Mouse (Mus musculus) thymus, postnatal 4 days (tissue): Measurements from ENCODE around the gene Ano3.
"Not testable (repeated sequence)": the region's sequence is repeated elsewhere in the genome, so short reads cannot be mapped to it uniquely, and the experiment has no call there.

Source experiments
- DNase-seq: peaks from one replicate; pipeline ENCODE4 v3.0.0; 2021

Gene Ano3

GRCm38 (mm10) chr2:110950823-110951222, at the start of gene Ano3:
Ano3 (minus strand) TSS chr2:110950923.
- DNase-seq, result not testable (repeated sequence)

DNA sequence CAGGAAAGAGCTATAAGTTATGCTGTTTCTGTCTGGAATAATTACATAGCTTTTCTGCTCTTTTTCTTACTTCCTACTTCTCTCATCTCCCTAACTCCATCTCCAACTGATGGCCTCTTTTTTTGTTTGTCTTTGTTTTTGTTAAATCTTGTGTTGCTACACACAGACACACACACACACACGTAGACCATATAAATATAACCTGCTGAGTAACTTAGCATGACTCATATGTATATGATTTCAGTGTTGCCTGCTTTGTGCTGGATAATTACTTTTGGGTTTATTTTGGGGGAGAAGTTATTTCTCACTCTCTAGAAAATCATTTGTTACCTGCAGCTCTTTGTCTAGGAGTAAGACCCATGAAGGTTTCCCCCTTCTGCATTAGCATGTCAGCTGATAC, 39.3 kb upstream of the Ano3 start:
- no peak for DNase-seq

- no peak for DNase-seq
Measured at GRCm38 (mm10) chr2:110989539-110989938, 38.8 kb upstream of the Ano3 start.

DNA sequence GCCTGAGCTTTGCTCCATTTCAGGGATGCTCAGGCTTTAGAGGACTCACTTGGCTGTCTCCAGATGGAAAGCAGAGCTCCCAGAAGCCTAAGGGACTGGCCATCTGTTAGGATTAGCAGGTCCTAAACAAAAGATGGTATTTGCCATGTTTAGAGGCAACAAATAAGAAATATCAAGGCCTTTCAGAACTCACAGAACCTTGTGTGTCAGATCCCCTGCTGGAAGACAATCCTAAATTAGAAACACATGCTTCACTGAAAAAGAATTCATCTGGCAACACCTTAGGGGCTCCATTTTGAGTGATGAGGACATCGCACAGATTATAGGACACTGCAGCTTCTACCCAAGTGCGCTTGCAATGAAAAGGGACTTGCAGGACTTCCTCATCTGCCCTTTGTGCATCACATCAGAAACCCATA, 35.1 kb upstream of the Ano3 start:
- no peak for DNase-seq

DNA sequence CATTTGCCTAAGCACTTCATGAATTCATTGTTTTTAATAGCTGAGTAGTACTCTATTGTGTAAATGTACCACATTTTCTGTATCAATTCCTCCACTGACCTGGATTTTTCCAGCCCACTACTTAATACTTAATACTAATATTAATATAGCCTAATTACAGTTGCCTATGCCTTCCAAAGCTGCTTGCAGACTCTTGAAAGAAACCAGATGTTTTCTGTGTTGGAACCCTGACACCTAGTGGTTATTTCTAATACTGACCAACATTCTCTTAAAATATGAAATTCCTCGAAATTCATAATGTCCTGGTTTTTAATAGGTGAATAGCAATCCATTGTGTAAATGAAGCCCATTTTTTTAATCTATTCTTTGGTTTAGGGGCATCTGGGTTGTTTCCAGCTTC, 31.0 kb upstream of the Ano3 start:
- no peak for DNase-seq

DNA sequence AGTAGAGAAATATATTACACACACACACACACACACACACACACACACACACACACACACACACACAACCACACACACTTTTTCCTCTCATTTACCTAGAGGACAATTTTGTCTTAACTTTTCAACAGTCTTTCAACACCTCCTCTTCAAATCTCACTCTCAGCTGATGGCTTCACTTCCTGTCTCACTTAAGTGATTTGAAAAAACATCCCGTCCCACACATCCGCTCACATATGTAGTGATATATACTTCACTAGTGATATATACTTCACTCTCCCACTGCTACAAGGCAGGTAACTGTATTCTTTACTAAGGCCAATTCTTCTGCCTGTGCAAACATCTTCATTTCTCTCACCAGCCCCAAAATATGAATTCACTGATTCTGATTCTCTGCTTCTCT, 28.9 kb upstream of the Ano3 start:
- no peak for DNase-seq

DNA sequence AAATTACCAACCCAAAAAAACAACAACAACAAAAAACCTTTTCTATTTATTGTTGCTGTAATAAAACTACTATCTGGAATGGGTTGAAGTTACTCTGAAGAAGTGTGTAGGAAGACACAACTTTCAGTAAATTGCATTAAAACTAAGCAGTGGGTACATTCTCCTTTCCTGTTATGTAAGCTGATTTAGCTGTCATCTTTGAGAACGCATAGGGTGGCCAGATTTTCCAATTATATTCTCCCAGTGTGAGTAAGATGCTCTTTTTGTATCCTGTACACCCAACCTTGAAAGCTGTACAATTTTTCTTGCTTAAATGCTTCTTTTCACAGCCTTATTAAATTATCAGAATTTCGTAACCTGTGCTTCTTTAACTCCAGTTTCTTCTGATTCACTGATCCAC, 26.1 kb upstream of the Ano3 start:
- no peak for DNase-seq

- DNase-seq, result no peak
Measured at GRCm38 (mm10) chr2:110970158-110970557, 19.4 kb upstream of the Ano3 start.

DNA sequence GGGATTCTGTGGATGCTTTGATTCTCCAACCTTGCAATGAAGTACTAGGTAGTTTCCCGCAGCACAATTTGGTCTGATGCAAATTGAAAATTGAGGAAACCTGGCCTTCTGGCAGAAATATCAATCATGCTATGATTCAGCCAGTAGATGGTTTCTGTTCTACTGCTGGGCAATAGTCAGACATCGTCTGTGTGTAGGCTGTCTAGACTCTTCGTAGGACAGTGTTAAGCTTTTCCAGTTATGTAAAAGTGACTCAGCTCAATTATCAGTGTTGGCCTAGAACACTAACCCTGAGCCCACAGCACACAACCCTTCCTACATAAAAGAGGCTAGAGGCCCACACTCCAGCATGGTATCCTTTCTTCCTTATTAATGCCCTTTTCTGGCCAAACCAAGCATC, 14.7 kb upstream of the Ano3 start:
- DNase-seq, result no peak

DNA sequence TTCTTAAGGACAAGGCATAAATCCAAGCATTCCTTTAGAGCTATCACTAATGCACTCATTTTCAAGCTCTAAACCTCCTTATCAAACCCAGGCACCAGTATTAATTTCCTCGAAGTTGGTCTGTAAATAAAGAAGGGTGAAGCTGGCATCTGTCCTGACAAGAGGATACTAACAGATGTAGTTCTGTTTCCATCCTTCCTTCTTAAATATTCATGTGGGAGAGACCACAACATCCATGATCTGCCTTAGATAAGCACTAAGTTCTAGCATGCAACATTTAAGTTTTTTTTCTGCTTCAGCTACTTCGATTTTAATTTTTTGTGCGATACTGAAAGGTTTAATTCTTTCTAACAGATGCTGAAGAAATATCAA, 305 bp downstream of the Ano3 start:
- DNase-seq, result no peak

DNA sequence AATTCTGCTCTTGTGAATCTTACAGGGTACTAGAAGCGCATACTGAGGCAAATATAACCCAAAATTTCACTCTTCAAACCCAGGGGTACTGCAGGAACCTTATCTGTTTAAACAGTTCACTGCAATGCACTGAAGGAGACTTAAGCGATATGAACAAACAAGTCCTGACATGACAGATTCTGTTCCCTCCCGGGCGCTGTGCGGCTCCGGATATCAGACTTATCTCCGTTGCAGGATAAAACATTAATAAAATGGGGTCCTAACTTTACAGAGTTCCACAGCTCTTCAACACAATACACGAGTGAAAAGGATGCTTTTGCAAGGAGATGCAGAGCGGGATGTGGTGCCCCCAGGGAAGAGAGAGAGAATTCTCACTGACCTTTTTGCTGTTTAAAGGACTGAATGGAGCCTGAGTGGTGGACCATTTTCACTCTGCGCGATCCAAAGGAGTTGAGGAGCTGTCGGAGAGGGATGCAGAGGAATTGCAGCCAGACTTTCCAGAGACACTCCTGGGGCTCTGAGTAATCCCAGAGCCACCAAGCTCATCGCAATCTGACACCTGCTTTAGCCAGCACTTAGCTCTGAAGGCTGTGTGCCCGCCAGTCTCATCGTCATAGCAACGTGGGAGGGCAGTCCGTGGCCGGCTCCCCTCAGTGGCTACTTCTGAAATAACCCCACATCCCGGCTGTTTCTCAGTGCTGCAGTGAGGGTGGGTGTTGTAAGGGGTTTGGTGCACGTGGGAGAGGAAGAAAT, 868 bp downstream of the Ano3 start:
- no peak for DNase-seq

- no peak for DNase-seq
Measured at GRCm38 (mm10) chr2:110945171-110945570, 5.6 kb downstream of the Ano3 start.

- no peak for DNase-seq
Measured at GRCm38 (mm10) chr2:110935691-110936090, 15.0 kb downstream of the Ano3 start.

- DNase-seq, result no peak
Measured at GRCm38 (mm10) chr2:110929126-110929525, 21.6 kb downstream of the Ano3 start.

GRCm38 (mm10) chr2:110909506-110909905, 41.2 kb downstream of the Ano3 start:
- no peak for DNase-seq

GRCm38 (mm10) chr2:110906473-110906872, 44.2 kb downstream of the Ano3 start:
- no peak for DNase-seq

GRCm38 (mm10) chr2:110896477-110897270, 54.0 kb downstream of the Ano3 start:
- no peak for DNase-seq

GRCm38 (mm10) chr2:110871650-110872049, 79.1 kb downstream of the Ano3 start:
- DNase-seq, result no peak

DNA sequence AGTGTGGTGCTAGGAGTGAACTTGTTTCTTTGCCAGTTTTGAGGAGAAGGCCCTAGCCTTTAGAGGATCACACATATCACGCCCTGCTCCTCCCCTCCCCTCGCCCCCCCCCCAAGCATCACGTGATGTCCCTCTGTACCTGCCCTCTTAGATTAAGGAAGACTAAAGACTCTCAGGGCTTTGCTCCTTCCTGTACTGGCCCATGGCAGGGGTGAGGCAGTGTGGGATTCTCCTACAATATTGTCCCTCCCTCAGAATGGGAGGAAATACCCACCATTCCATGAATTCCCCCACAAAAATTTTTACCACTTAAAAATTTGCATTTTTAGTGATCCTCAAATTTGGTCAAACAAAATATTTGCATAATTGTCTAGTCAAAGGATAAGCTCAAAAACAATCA, 85.1 kb downstream of the Ano3 start:
- DNase-seq, result no peak

DNA sequence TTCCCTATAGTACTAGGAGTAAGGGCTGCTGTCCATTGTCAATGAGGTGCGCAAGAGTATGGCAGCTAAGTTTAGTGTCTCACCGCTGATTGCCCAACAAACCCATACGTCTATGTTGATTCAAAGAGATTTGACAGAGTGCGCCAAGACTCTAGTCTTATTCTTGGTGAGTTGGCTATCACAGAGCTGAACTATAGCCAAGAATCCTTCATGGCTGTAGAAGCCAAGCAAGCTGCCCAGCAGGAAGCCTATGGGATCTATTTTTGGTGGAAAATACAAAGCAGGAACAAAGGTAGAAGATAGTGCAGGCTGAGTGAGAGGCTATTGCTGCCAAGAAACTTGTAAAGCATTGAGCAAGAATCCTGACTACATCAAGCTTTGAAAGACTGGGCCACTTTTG, 87.3 kb downstream of the Ano3 start:
- no peak for DNase-seq

GRCm38 (mm10) chr2:110839559-110840243, 111.0 kb downstream of the Ano3 start:
- no peak for DNase-seq

GRCm38 (mm10) chr2:110816189-110816588, 134.5 kb downstream of the Ano3 start:
- DNase-seq, result no peak

- no peak for DNase-seq
Measured at GRCm38 (mm10) chr2:110814964-110815363, 135.8 kb downstream of the Ano3 start.
